Mouse (Mus musculus) R1 (cell line): ENCODE measurements around the gene Fam160a1.
A peak's percentile ranks its signal among the peaks of the same experiment; 100 is the strongest.

ENCODE experiments used
- DNase-seq: peaks from one replicate; pipeline ENCODE4 v3.0.0-alpha.2; 2018; ENCODE audit warnings: low read depth, low spot score

The Fam160a1 gene

DNA sequence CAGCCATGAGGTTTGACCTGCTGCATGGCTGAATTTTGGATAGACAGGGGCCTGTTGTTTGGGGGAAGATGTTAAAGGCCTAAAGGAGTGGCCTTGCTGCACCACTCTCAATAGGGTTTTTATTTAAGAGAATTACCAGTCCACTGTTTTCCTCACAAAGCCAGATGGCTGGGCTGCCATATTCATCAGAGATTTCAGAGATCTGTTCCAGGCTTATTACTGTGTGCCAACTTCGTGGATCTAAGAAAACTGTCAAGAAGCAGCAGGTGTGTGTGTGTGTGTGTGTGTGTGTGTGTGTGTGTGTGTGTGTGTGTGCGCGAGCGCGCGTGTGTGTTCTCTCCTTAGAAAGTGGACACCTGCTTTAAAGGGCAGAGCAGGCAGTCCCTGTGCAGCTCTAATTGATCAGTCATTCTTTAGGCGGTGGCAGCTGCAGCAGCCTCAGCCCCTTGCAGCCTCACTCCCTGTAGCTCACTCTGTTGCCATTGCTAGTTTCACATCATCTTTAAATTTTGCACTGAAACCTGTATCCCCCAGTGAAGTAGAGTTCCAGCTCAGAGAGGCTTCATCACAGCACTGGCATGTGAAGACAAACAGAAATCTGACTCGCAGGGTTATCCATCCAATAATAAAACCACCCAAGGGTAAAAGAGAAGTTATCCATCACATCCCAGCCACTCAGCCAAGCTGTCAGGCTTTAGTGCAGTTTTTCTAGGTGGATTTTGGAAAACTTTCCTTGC lies 182.5 kb downstream of the Fam160a1 start:
- no peak for DNase-seq

DNA sequence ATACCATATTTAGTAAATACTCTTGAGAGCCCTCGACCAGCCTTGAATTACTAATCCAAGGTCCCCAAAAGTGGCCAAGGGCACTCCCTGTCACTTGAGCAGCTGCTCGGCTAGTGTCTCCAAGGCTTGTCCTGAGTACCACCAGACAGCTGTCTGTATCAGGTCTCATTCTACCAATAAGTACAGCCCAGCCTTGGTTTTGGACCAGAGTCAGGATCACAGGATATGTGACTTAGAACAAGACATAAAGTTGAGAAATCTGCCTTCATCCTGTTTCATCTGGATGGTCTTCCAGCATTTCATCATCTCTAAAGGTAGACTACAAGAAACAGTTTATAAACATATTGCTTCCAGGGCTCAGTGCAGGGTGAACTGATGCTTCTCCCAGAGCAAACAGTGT lies 183.4 kb downstream of the Fam160a1 start:
- DNase-seq, result no peak

DNA sequence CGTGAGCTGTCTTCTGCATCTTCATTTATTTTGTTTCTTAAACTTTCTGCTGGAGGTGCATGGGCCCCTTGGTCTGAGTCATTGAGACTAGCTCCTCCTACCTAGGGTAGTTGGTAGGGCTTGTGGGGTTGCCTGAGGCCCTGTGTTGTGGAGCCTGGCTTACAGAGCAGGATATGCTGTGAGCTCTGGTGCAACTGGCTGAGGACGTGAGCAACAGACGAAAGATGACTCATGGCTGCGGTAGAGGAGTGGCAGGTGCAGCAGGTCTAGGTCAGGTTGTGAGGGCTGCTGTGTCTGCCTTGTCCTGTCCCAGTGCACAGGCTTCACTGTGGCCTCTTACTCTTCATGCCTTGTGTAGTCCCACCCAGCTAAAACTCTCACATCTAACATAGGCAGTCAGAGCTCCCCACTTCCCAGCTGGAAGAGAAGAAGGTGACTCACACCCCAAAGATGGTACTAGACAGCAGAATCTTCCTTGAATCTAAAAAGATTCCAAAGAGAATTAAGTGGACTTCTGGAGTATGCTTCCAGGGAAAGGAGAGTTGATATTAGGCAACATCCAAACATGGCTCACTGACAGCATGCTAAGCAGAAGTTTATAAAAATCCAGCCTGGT lies 187.1 kb downstream of the Fam160a1 start:
- no peak for DNase-seq

DNA sequence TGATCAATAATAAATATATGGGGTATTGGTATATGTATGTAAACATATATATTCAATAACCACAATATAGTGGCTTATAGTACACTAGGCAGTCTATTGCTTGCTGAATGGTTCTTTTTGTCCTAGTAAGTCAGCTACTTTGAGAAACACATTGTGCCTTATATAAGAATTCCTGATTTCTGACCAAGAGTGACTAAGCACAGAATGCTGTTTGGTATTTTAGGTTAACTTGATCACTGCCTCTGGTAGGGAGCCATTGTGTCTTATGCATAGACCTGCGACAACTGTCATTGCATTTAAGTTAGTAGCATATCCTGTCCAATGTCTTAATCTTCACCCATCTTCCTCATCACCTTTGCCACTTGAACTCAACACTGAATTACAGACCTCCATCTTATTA lies 197.3 kb downstream of the Fam160a1 start:
- DNase-seq, result no peak

DNA sequence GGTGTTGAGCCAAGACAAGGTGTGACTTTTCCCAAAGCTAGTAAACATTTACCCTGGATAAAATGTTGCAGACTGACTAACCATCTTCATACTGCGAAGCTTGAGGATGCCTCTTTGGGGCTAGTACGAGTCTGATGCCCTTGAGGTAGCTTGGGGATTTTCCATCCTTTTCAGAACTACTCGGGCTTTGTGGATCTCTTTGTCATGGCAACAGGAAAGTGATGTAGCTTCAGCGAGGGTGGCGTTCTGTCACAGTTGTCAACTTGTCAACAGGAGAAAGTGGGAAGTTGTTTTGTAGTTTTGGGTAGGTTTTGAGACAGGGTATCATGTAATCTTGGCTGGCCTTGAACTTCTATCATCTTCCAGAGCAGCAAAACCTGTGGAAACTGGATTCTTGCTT lies 197.7 kb downstream of the Fam160a1 start:
- no peak for DNase-seq

- DNase-seq, result peak; percentile 39
These were observed 198.2 kb downstream of the Fam160a1 start for GRCm38 (mm10) chr3:85618885-85619284.

- DNase-seq, result no peak
These were observed 200.7 kb downstream of the Fam160a1 start for GRCm38 (mm10) chr3:85616389-85616788.
